Mouse (Mus musculus) limb, embryonic 14.5 days (tissue): ENCODE measurements at regions not wholly inside any gene's neighbourhood (a gene's known extent, or its start where the extent isn't known, plus 50 kb on each side); places are given as distances from the start of the nearest gene placed in this dataset.

Source experiments
- ATAC-seq: fragments of 200-750 bp; cut with Nextera tagmentation; 2 replicates; pipeline ENCODE4 v1.8.0; 2017; ENCODE audit warnings: low read depth, moderate number of reproducible peaks, moderate TSS enrichment; ENCODE audit not compliant: low FRiP score
- DNase-seq: peaks from one replicate; pipeline ENCODE4 v3.0.0-alpha.2; 2015; ENCODE audit warnings: low spot score
- H3K27ac ChIP-seq: fragments of 300-500 bp; sonication (generic); replicated peaks from 2 replicates; pipeline ENCODE4 v1.5.1; 2014; ENCODE audit warnings: low read depth, mild to moderate bottlenecking, low read length, moderate library complexity, mixed read lengths
- H3K27me3 ChIP-seq: fragments of 300-500 bp; sonication (generic); 2 replicates; pipeline ENCODE4 v1.6.1; 2014; ENCODE audit warnings: low read length, mixed read lengths; ENCODE audit not compliant: control insufficient read depth, insufficient read depth
- H3K36me3 ChIP-seq: fragments of 300-500 bp; sonication (generic); 2 replicates; pipeline ENCODE4 v1.6.1; 2014; ENCODE audit warnings: mild to moderate bottlenecking, low read length, moderate library complexity, mixed read lengths; ENCODE audit not compliant: control insufficient read depth, insufficient read depth
- H3K4me1 ChIP-seq: fragments of 300-500 bp; sonication (generic); 2 replicates; pipeline ENCODE4 v1.6.1; 2014; ENCODE audit warnings: antibody characterized with exemption, low read length, mixed read lengths; ENCODE audit not compliant: control insufficient read depth, insufficient read depth
- H3K4me2 ChIP-seq: fragments of 300-500 bp; sonication (generic); replicated peaks from 2 replicates; pipeline ENCODE4 v1.6.1; 2014; ENCODE audit warnings: low read depth, mild to moderate bottlenecking, low read length, moderate library complexity; ENCODE audit not compliant: severe bottlenecking
- H3K4me3 ChIP-seq: fragments of 300-500 bp; sonication (generic); replicated peaks from 2 replicates; pipeline ENCODE4 v1.5.1; 2014; ENCODE audit warnings: low read length
- H3K9ac ChIP-seq: fragments of 300-500 bp; sonication (generic); 2 replicates; pipeline ENCODE4 v1.6.1; 2014; ENCODE audit warnings: mild to moderate bottlenecking, low read depth, low read length, moderate library complexity; ENCODE audit not compliant: severe bottlenecking
- H3K9me3 ChIP-seq: fragments of 300-500 bp; sonication (generic); 2 replicates; pipeline ENCODE4 v1.6.1; 2016; ENCODE audit warnings: low read length; ENCODE audit not compliant: control insufficient read depth
- POLR2A ChIP-seq: fragments of 200-500 bp; IDR thresholded peaks from 2 replicates; pipeline ENCODE4 v1.8.0; 2012; ENCODE audit warnings: inconsistent platforms, mild to moderate bottlenecking, moderate library complexity, borderline replicate concordance; ENCODE audit not compliant: insufficient read depth, insufficient read length; ENCODE audit errors: extremely low read depth
- WGBS: fragments of 180-500 bp; shearing (Covaris S2); extraction: QIAGEN DNeasy Blood & Tissue Kit; methylation state at CpG from one replicate; pipeline ENCODE4 v1.1.7; 2014; 5-methylcytosine and 5-hydroxymethylcytosine counted together

GRCm38 (mm10) chr4:114665684-114666083, 155.8 kb upstream of the Gm12830 start:
- ATAC-seq, result peak; percentile 79
- 3% methylated on average over 14 of the region's 14 CpGs for WGBS

GRCm38 (mm10) chr4:114666238-114666978, 155.1 kb upstream of the Gm12830 start:
- Histone ChIP-seq H3K27ac (no peak overlapping the region), H3K36me3 (no peaks in the 10 kb centered on the region), H3K4me2 (peak overlapping the region; percentile 40), H3K4me1 (peaks cover 17% of the 10 kb centered on the region), H3K27me3 (peaks cover 76% of the 10 kb centered on the region), H3K4me3 (peak overlapping the region; percentile 21), H3K9ac (0 out of 2 replicates have a peak overlapping the region, but pooled peaks have one; percentile 31), H3K9me3 (no peaks in the 10 kb centered on the region)
- WGBS, result 3% methylated on average over 37 of the region's 41 CpGs
- DNase-seq, result no peak
- TF ChIP-seq POLR2A, result no peak
- peak; percentile 18; the same call in 1 of the 2 replicates for ATAC-seq

More at GRCm38 (mm10) chr4:114665684-114666083, 155.8 kb upstream of the Gm12830 start:
- no peak overlapping the region for H3K27ac ChIP-seq
- H3K36me3 ChIP-seq, result no peaks in the 10 kb centered on the region
- no peak for TF ChIP-seq POLR2A
- DNase-seq, result peak; percentile 81
- H3K4me3 ChIP-seq, result 0 out of 2 replicates have a peak overlapping the region, but pooled peaks have one; percentile 21
- no peak overlapping the region for H3K9ac ChIP-seq
- peaks cover 17% of the 10 kb centered on the region for H3K4me1 ChIP-seq
- peak overlapping the region; percentile 40 for H3K4me2 ChIP-seq
- no peaks in the 10 kb centered on the region for H3K9me3 ChIP-seq
- peaks cover 71% of the 10 kb centered on the region for H3K27me3 ChIP-seq

- 0 out of 2 replicates have a peak overlapping the region, but pooled peaks have one; percentile 31 for H3K9ac ChIP-seq
- H3K4me2 ChIP-seq, result peak overlapping the region; percentile 40
- H3K27ac ChIP-seq, result no peak overlapping the region
- DNase-seq (no peak), ATAC-seq (no peak)
- peak overlapping the region; percentile 21 for H3K4me3 ChIP-seq
- H3K36me3 ChIP-seq, result no peaks in the 10 kb centered on the region
- peaks cover 76% of the 10 kb centered on the region for H3K27me3 ChIP-seq
- WGBS, result 3% methylated on average over 12 of the region's 13 CpGs
- peaks cover 17% of the 10 kb centered on the region for H3K4me1 ChIP-seq
- no peaks in the 10 kb centered on the region for H3K9me3 ChIP-seq
- TF ChIP-seq POLR2A, result no peak
Measured at GRCm38 (mm10) chr4:114666979-114667328, 154.6 kb upstream of the Gm12830 start.

DNA sequence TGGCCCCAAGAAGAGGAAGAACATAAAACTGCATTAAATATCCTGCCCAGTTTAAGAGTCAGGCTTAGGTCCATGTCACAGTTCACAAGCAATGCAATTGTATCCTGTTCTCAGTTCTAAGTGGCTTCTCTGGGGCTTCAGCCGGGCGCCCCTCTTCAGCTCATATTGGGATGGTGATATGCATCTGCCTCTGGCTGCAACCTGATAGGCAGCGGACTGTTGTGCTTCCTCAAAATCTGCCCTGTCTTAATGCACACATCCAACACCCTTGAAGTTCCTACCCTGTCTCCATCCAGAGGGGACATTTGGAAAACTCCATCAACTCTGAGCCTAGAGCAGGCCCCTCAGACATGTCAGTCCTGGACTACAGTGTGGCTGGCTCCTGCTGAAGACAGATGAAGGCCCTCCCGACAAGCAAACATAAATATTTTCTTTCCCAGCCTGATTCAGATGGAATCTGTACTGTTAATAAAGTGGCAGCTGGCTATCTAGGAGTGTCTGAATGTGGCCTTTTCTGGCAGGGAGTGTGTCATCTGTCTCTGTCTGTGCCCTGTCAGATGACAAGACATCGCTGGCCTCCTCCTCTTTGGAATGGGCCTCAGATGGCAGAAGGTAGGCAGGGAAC, 149.3 kb upstream of the Gm12830 start:
- ATAC-seq (no peak; the same call in 1 of the 2 replicates), DNase-seq (no peak)
- Histone ChIP-seq H3K4me3 (no peak overlapping the region), H3K27ac (no peak overlapping the region), H3K27me3 (peaks cover 32% of the 10 kb centered on the region), H3K9me3 (no peaks in the 10 kb centered on the region), H3K36me3 (no peaks in the 10 kb centered on the region), H3K9ac (no peak overlapping the region), H3K4me1 (peaks cover 4% of the 10 kb centered on the region), H3K4me2 (no peak overlapping the region)
- no peak for TF ChIP-seq POLR2A
- WGBS, result 68% methylated on average over 5 of the region's 5 CpGs

DNA sequence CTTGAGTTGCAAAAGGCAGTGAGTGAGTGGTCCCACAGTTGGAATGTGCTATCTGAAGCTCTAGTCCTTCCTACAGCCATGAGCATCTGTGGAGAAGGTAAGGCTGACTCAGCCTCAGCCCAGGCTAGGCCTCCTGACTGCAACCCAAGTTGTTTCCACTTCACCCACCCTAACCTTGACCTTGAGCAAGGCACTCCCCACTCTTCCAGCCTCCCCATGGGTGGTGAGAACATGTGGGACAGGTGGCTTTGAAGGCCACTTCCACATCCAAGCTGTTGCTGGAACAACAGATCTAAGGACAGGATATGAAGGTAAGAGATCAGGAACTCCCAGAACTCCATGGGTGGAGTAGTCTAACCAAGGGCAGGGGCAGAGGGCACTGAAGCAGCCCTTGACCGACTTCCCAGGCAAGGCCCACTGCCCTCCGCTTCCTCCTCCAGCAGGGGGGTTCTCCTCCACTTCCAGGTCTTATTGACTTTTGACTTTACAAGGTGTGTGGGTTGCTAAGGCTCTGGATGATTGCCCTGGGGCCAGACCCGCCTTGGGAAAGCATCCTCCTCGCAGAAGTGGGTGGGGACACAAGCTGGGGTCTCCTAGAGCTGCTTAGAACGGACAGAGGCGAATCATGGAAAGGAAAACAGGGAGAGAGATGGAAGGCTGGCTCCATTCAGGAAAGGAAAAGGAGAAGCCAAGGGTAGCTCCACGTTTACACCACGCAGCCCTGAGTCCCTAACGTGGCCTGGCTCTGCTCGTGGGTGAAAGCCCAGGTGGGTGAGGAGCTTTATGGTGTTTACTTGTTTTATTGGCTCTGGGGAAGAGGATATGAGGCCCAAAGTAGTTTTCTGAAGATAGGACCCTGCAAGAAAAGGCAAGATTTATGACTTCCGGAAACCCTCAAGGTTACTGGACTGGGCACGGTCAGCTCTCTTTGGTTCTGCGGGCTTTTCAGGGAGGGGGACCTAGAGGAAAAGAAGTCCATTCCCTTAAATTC, 144.3 kb upstream of the Gm12830 start:
- H3K9ac ChIP-seq, result no peak overlapping the region

More for the DNA sequence above, 144.3 kb upstream of the Gm12830 start:
- Histone ChIP-seq H3K27ac (no peak overlapping the region), H3K4me2 (no peak overlapping the region), H3K9me3 (no peaks in the 10 kb centered on the region), H3K4me1 (peaks cover 26% of the 10 kb centered on the region), H3K4me3 (no peak overlapping the region), H3K27me3 (0 out of 2 replicates have a peak, but pooled peaks cover 8% of the 10 kb centered on the region), H3K36me3 (no peaks in the 10 kb centered on the region)
- DNase-seq (no peak), ATAC-seq (no peak)
- WGBS, result 42% methylated on average over 13 of the region's 13 CpGs
- TF ChIP-seq POLR2A, result no peak
